Mouse (Mus musculus): ENCODE results near the gene Nxf3. TPM values are rescaled to one million over a fixed set of nuclear protein-coding genes. Genes with fewer than 3 reads are reported as not detected.
"Not testable (repeated sequence)": the region's sequence is repeated elsewhere in the genome, so short reads cannot be mapped to it uniquely, and the experiment has no call there.

The Nxf3 gene
- 0.34 and 0.62 TPM in 2 replicates for polyA plus RNA-seq (2015; fragmentation: Nextera tagmentation; extraction: Ambion mirVana)

- Histone ChIP-seq H3K27ac (replicated peaks) (no peak within 1 kb of the TSS), H3K27me3 (replicated peaks) (no peaks in the 10 kb centered on the region), H3K4me1 (no peaks in the 10 kb centered on the region), H3K4me2 (no peak within 1 kb of the TSS), H3K36me3 (no peaks in the 10 kb centered on the region), H3K9ac (no peak within 1 kb of the TSS), H3K4me3 (no peak within 1 kb of the TSS), H3K9me3 (no peaks in the 10 kb centered on the region)
- no peak for ATAC-seq (ENCODE audit: extremely low read depth, insufficient number of reproducible peaks, low FRiP score, low TSS enrichment)
- WGBS, result 72% methylated on average over 9 of the region's 9 CpGs
Observed at GRCm38 (mm10) chrX:136085155-136085554, at the start of gene Nxf3. Gene Nxf3 (minus strand): TSS chrX:136085255.

- no peaks in the 10 kb centered on the region for H3K27me3 ChIP-seq (replicated peaks)
- H3K4me3 ChIP-seq, result no peak overlapping the region
- no peak overlapping the region for H3K9ac ChIP-seq
- H3K36me3 ChIP-seq, result no peaks in the 10 kb centered on the region
- no peak overlapping the region for H3K27ac ChIP-seq (replicated peaks)
- H3K9me3 ChIP-seq, result no peaks in the 10 kb centered on the region
- H3K4me1 ChIP-seq, result no peaks in the 10 kb centered on the region
- 13% methylated on average over 5 of the region's 5 CpGs for WGBS
- no peak overlapping the region for H3K4me2 ChIP-seq
- no peak for ATAC-seq (ENCODE audit: extremely low read depth, insufficient number of reproducible peaks, low FRiP score, low TSS enrichment)
Observed at GRCm38 (mm10) chrX:136127744-136128064, 42.6 kb upstream of the Nxf3 start.

- Histone ChIP-seq H3K9me3 (no peaks in the 10 kb centered on the region), H3K27ac (replicated peaks) (no peak overlapping the region), H3K4me1 (no peaks in the 10 kb centered on the region), H3K4me3 (no peak overlapping the region), H3K4me2 (no peak overlapping the region), H3K9ac (no peak overlapping the region), H3K36me3 (no peaks in the 10 kb centered on the region), H3K27me3 (replicated peaks) (no peaks in the 10 kb centered on the region)
- WGBS, result 36% methylated on average over 8 of the region's 8 CpGs
- ATAC-seq (ENCODE audit: extremely low read depth, insufficient number of reproducible peaks, low FRiP score, low TSS enrichment), result no peak
Observed at GRCm38 (mm10) chrX:136127038-136127743, 42.1 kb upstream of the Nxf3 start.

- no peaks in the 10 kb centered on the region for H3K36me3 ChIP-seq
Observed at GRCm38 (mm10) chrX:136115419-136115961, 30.4 kb upstream of the Nxf3 start.

GRCm38 (mm10) chrX:136115015-136115414, 30.0 kb upstream of the Nxf3 start:
- H3K4me2 ChIP-seq, result peak overlapping the region; percentile 69
- ATAC-seq (ENCODE audit: extremely low read depth, insufficient number of reproducible peaks, low FRiP score, low TSS enrichment), result no peak
- peak overlapping the region; percentile 53 for H3K4me3 ChIP-seq

More at GRCm38 (mm10) chrX:136115419-136115961, 30.4 kb upstream of the Nxf3 start:
- H3K27ac ChIP-seq (replicated peaks), result peak overlapping the region; percentile 51; the same call in 1 of the 2 replicates
- H3K9ac ChIP-seq, result peak overlapping the region; percentile 66; the same call in 1 of the 2 replicates
- peak overlapping the region; percentile 53 for H3K4me3 ChIP-seq
- 13% methylated on average over 23 of the region's 23 CpGs for WGBS
- ATAC-seq (ENCODE audit: extremely low read depth, insufficient number of reproducible peaks, low FRiP score, low TSS enrichment), result peak; percentile 68
- peak overlapping the region; percentile 69 for H3K4me2 ChIP-seq
- H3K9me3 ChIP-seq, result no peaks in the 10 kb centered on the region
- H3K4me1 ChIP-seq, result no peaks in the 10 kb centered on the region
- H3K27me3 ChIP-seq (replicated peaks), result peaks cover 18% of the 10 kb centered on the region

GRCm38 (mm10) chrX:136107942-136108341, 22.9 kb upstream of the Nxf3 start:
- H3K4me3 ChIP-seq, result no peak overlapping the region
- H3K27ac ChIP-seq (replicated peaks), result no peak overlapping the region
- no peaks in the 10 kb centered on the region for H3K36me3 ChIP-seq
- H3K4me2 ChIP-seq, result no peak overlapping the region
- no peak overlapping the region for H3K9ac ChIP-seq
- no peak for ATAC-seq (ENCODE audit: extremely low read depth, insufficient number of reproducible peaks, low FRiP score, low TSS enrichment)
- H3K4me1 ChIP-seq, result no peaks in the 10 kb centered on the region
- peaks cover 23% of the 10 kb centered on the region for H3K27me3 ChIP-seq (replicated peaks)
- no peaks in the 10 kb centered on the region for H3K9me3 ChIP-seq
- 36% methylated on average over 6 of the region's 6 CpGs for WGBS

More at GRCm38 (mm10) chrX:136115015-136115414, 30.0 kb upstream of the Nxf3 start:
- no peaks in the 10 kb centered on the region for H3K36me3 ChIP-seq
- peaks cover 18% of the 10 kb centered on the region for H3K27me3 ChIP-seq (replicated peaks)
- no peaks in the 10 kb centered on the region for H3K9me3 ChIP-seq
- no peak overlapping the region for H3K27ac ChIP-seq (replicated peaks)
- WGBS, result 19% methylated on average over 4 of the region's 4 CpGs
- H3K9ac ChIP-seq, result no peak overlapping the region
- H3K4me1 ChIP-seq, result no peaks in the 10 kb centered on the region

GRCm38 (mm10) chrX:136104724-136105088, 19.7 kb upstream of the Nxf3 start:
- Histone ChIP-seq H3K4me1 (no peaks in the 10 kb centered on the region), H3K36me3 (no peaks in the 10 kb centered on the region), H3K9me3 (no peaks in the 10 kb centered on the region), H3K27me3 (replicated peaks) (0 out of 2 replicates have a peak, but pooled peaks cover 10% of the 10 kb centered on the region), H3K27ac (replicated peaks) (no peak overlapping the region), H3K4me3 (no peak overlapping the region), H3K9ac (no peak overlapping the region), H3K4me2 (no peak overlapping the region)
- ATAC-seq (ENCODE audit: extremely low read depth, insufficient number of reproducible peaks, low FRiP score, low TSS enrichment), result no peak
- 60% methylated on average over 3 of the region's 3 CpGs for WGBS

- Histone ChIP-seq H3K27ac (replicated peaks) (no peak overlapping the region), H3K9ac (no peak overlapping the region), H3K4me3 (no peak overlapping the region), H3K27me3 (replicated peaks) (0 out of 2 replicates have a peak, but pooled peaks cover 7% of the 10 kb centered on the region), H3K4me2 (no peak overlapping the region), H3K9me3 (no peaks in the 10 kb centered on the region), H3K36me3 (no peaks in the 10 kb centered on the region), H3K4me1 (no peaks in the 10 kb centered on the region)
- WGBS, result 62% methylated on average over 4 of the region's 4 CpGs
- ATAC-seq (ENCODE audit: extremely low read depth, insufficient number of reproducible peaks, low FRiP score, low TSS enrichment), result no peak
Observed at GRCm38 (mm10) chrX:136104046-136104723, 19.1 kb upstream of the Nxf3 start.

- 51% methylated on average over 2 of the region's 2 CpGs for WGBS
- ATAC-seq (ENCODE audit: extremely low read depth, insufficient number of reproducible peaks, low FRiP score, low TSS enrichment), result no peak
- no peaks in the 10 kb centered on the region for H3K4me1 ChIP-seq
- 0 out of 2 replicates have a peak, but pooled peaks cover 5% of the 10 kb centered on the region for H3K27me3 ChIP-seq (replicated peaks)
- H3K4me3 ChIP-seq, result no peak overlapping the region
- H3K9me3 ChIP-seq, result no peaks in the 10 kb centered on the region
- H3K36me3 ChIP-seq, result no peaks in the 10 kb centered on the region
- no peak overlapping the region for H3K9ac ChIP-seq
- no peak overlapping the region for H3K4me2 ChIP-seq
- H3K27ac ChIP-seq (replicated peaks), result no peak overlapping the region
Observed at GRCm38 (mm10) chrX:136094421-136094820, 9.4 kb upstream of the Nxf3 start.

GRCm38 (mm10) chrX:136092497-136093279, 7.6 kb upstream of the Nxf3 start:
- WGBS, result 26% methylated on average over 2 of the region's 2 CpGs
- Histone ChIP-seq H3K4me2 (no peak overlapping the region), H3K9ac (no peak overlapping the region), H3K9me3 (no peaks in the 10 kb centered on the region), H3K27me3 (replicated peaks) (0 out of 2 replicates have a peak, but pooled peaks cover 5% of the 10 kb centered on the region), H3K36me3 (no peaks in the 10 kb centered on the region), H3K27ac (replicated peaks) (no peak overlapping the region), H3K4me1 (no peaks in the 10 kb centered on the region), H3K4me3 (no peak overlapping the region)
- ATAC-seq (ENCODE audit: extremely low read depth, insufficient number of reproducible peaks, low FRiP score, low TSS enrichment), result no peak

- H3K4me2 ChIP-seq, result peak within 1 kb of the TSS; percentile 62
- H3K27ac ChIP-seq (replicated peaks); H3K36me3 ChIP-seq; H3K9ac ChIP-seq; H3K9me3 ChIP-seq; H3K4me1 ChIP-seq; H3K27me3 ChIP-seq (replicated peaks): not testable (repeated sequence)
- WGBS, result no CpG with 5 or more reads among the region's 32 CpGs
- ATAC-seq (ENCODE audit: extremely low read depth, insufficient number of reproducible peaks, low FRiP score, low TSS enrichment), result peak; percentile 84
- H3K4me3 ChIP-seq, result peak within 1 kb of the TSS; percentile 43
Observed at GRCm38 (mm10) chrX:136068020-136068419, 17.0 kb downstream of the Nxf3 start, which contains the start of gene Bex2. Gene Bex2 (minus strand): TSS chrX:136068236.

Measured in heart, embryonic 13.5 days (tissue).